Mouse (Mus musculus): ENCODE data around the gene D2hgdh.

Gene D2hgdh

DNA sequence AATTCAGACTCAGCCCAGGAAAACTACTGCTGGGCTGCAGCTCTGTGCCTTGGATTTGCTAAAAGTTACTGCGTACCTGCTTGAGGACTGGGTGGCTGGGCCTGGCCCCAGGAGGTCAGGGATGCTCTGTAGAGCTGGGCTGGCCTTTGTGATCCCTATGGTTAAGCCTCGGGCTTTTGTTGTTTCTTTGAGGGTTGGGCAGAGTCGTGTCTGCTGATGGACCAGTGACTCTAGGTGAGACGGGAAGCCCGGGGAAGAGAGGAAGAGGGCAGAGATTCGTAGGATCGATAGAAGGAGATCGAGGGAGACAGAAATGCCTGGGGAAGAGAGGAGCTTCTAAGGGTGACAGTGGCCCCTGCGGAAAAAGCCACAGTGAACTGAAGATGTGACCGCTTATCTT, at the start of gene D2hgdh:
TSS of gene D2hgdh (plus strand) at position 301 of the 400 bp plus-strand sequence.
- no peak for DNase-seq

DNA sequence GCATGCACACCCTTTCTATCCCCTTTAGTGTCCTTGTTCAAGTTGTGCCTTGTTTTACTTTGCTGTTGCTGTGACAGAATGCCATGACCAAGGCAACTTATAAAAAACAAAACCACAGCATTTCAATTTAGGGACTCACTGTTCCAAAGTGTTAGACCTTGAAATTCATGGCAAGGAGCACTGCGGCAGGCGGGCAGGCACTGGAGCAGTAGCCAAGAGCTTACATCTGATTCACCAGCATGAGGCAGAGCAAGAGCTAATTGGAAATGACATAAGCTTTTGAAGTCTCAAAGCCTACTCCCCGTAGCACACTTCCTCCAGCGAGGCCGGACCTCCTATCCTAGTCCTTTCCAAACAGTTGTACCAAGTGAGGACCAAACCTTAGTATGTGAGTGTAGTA, 48.0 kb upstream of the D2hgdh start:
- no peak for DNase-seq

DNA sequence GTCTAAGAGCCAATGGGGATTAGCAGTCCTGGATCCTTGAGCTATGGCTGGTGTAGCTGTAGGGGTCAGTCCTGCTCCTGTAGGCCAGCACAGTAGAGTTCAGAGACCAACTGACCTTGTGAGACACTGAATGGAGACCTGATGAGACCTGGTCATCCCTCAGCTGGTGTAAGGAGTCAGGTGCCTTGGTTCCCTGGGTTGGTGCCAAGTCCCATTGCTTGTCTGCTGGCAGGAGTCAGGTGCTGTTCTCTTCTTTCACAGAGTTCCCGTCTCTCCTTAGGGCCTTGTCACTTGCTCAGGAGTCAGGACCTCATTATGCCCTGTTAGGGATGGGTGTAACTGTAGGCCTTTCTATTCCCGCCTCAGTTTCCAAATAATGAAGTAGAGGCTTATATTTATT, 37.8 kb upstream of the D2hgdh start:
- no peak for DNase-seq

GRCm38 (mm10) chr1:93794526-93794925, 30.2 kb upstream of the D2hgdh start:
- no peak for DNase-seq

DNA sequence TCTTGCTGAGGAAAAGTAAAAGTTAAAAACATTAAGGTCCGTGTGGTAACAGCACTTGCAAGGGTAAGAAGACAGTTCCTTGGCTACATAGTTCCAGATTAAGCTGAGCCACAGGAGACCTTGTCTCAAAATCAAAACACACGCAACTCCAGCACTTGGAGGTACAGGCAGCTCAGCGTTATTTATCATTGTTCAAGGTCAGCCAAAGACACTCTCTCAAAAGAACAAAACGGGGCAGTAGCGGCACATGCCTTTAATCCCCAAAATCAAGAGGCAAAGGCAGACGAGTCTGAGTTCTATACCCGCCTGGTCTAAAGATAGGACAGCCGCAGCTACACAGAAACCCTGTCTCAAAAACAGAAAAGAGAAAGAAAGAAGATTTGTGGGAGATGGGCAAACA, 28.8 kb upstream of the D2hgdh start:
- no peak for DNase-seq

- DNase-seq, result no peak
Measured at GRCm38 (mm10) chr1:93800670-93801503, 23.8 kb upstream of the D2hgdh start.

DNA sequence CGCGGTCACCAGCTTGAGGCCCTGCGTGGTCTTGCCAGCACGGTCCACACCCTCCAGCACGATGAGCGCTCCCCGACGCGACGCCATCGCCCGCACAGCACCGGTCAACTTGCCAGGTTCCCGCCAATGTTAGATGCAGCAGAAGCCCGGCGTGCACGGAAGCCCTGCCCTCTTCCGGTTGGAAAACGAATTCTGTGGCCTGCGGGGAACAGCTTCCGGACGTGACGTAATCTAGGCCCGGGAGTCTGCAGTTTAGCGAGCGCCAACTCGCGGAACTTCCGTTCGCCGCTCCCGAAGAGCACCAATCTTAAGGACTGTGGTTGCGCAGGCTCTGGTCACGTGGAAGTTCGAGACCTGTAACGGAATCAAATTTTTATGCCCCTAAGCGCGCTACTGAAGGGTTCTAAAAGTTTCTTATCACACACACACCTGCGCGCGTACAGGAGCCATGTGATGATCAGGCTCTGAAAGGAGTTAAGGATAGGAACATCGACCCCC, 22.9 kb upstream of the D2hgdh start, which contains the start of gene Dtymk:
TSS of gene Dtymk (minus strand) at position 194 of the 498 bp plus-strand sequence.
- peak; percentile 95 for DNase-seq

DNA sequence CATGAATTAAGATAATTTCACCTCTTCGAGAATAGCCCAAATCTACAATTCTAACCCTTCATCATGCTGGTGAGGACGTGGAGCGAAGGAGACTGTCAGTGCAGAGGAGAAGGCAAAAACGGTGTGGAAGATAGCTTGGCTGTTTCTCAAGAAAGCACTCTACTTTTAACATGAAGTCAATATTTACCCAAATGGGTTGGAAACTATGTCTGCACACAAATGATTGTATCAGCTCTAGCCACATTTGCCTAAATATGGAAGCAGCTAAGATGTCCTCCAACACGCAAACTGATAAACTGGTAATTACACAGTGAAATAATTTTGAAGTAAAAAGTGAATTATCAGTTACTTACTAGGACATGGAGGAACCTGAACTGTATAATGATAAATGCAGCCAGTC, 21.9 kb upstream of the D2hgdh start:
- DNase-seq, result no peak

DNA sequence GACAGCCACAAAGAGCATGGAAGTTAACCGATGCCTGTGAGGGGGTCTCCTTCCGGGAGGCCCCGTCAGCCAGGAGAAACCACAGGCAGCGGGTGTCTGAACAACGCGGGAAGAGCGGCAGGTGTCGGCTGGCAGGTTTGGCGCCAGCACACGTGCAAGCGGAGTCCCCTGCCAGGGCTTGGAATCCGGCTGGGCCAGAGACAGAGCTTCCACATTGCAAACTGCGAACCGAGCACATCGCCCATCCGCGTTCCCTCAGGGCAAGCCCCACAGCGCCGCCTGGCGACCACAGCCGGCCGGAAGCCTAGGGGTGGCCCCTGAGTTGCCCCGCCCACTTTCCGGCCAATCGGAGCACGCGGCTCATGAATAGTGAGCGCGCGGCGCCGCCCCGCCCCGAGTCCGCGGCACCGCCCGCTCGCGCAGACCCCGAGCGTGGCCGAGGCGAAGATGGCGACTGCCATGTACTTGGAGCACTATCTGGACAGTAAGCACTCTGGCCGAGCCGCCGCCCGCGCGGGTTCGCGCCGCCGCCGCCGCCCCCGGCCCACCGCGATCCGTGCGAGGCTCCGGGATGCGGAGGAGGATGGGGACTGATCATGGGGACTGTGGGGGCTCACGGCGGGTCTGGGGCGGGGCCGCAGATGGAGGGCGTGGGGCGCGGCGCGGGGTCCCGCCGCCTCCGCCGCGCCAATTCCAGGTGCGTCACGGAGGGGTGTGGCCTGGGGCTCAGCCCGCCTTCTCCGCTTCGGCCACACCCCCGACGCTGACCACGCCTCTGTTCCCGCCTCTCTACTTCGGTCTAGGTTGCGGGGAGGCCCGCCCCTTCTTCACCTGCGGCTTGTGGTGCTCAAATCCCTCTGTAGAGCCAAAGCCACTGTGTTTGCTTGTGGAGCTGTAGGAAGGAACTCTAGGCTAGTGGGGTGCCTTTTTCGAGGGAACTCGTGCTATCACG, 20.9 kb upstream of the D2hgdh start, which contains the start of gene Ing5:
TSS of gene Ing5 (plus strand) at position 410 of the 952 bp plus-strand sequence.
- DNase-seq, result peak; percentile 99

DNA sequence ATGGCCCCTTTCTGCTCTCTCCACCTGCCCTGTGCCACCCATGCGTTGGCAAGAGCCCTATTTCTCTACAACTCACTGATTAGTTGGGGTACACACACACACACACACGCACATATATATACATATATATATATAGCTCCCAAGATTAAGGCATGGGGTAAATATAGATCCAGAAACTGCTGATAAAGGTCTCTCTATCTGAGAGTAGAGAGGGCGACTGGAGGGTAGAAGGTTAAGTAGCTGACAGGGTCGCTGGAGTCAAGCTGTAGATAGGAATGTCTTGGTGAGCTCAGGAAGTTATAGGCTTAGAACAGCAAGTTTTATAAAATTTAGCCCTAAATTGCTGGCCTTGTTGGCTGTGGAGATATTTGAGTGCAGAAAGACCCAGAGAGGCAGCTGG, 19.9 kb upstream of the D2hgdh start:
- DNase-seq, result no peak

DNA sequence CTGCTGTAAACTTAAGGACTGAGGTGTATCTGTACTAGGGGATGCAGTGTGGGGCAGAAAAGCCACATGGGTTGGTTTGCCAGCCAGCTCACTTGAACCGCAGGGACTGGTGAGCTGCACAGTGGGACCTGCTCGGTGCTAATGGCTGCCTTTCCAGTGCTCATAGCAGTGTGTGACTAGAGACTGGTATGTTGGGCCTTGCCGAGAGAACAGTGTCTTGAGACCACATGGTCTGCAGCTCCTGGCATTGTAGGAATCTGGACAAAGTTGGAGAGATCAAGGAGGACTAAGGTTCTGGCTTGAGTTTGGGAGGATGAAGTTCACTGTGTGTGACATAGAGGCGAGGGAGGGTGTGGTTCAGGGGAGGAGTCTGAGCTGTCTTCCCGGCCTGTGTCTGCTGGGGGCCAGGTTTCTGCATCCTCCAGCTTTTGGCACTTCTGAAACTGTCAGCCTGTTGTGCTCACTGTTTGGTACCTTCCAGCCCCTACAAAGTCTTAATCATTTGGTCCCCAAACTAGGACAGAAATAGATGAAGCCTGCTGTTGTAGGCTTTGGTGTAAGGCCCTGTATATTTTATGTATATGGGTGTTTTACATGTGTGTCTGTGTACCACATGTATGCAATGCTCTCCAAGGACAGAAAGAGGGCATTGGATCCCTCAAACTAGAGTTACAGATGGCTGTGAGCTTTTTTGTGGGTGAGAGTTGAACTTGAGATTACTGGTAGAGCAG, 19.3 kb upstream of the D2hgdh start:
- DNase-seq, result no peak

GRCm38 (mm10) chr1:93808871-93809270, 15.8 kb upstream of the D2hgdh start:
- no peak for DNase-seq

DNA sequence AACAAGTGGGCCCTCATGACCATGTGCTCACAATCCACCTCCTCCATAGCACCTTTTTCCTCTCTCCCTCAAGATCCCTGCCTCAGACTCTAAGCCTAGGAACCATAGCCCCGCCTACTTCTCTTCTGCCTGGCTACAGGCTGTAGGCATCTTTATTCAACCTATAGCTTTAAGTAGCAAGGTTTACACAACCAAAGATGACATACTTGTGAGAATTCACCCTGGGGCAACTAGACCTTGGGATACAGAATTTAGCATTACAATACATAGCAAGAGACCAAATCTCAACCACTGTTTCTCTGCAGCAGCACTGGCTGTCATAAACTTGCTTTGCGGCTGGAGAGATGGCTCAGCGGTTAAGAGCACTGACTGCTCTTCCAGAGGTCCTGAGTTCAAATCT, 14.7 kb upstream of the D2hgdh start:
- no peak for DNase-seq

DNA sequence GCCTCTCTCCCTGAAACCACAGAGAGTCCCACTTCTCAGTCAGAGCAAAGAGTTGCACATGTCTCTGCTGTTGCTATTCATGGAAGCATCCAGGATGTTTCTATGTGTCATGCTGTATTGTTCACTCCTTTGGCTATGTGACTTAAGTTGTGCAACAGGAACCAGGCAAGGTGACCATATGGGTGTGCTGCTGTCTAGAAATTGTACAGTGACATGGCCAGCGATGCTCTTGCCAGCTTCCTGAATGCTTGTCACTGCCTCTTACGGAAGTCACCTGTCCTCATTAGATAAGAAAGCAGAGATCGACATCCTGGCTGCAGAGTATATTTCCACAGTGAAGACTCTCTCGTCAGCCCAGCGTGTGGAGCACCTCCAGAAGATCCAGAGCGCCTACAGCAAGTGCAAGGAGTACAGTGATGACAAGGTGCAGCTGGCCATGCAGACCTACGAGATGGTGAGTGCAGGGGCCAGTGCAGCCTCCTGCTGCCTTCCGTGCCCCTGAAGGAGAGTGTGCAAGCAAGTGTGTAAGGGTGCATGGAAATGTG, 13.1 kb upstream of the D2hgdh start:
- no peak for DNase-seq

DNA sequence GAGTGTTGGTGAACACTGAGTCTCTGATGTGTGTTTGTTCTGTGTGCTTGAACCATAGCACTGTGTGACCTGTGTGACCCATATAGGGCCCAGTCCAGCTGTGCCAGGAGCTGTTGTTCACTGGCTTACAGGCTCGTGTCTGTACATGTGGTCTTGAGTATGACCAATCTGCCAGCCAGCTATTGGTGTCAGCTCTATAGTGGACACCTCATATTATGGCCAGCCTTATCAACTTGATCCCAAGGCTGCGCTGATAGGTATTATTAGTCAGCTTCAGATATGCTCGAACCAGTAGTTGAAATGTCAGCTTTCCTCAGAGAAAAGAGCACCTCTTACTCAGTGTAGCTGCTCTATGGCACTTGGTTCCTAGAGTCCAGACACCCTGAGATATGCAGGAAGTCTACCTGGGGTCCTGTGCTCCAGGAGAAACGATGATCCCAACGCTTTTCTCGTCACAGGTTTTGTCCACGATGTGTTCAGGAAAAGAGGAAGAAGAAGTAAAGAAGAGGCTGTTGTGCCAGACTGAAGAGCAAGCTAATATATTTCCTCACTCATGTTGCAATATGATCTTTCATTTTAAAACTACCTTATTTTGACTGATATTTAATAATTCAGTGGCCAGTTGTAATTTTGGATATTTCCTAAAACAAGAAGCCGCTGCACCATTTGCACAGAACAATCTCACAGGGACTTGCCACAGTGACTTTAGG, 6.7 kb upstream of the D2hgdh start:
- DNase-seq, result no peak

- DNase-seq, result no peak
Measured at GRCm38 (mm10) chr1:93818722-93819121, 6.0 kb upstream of the D2hgdh start.

DNA sequence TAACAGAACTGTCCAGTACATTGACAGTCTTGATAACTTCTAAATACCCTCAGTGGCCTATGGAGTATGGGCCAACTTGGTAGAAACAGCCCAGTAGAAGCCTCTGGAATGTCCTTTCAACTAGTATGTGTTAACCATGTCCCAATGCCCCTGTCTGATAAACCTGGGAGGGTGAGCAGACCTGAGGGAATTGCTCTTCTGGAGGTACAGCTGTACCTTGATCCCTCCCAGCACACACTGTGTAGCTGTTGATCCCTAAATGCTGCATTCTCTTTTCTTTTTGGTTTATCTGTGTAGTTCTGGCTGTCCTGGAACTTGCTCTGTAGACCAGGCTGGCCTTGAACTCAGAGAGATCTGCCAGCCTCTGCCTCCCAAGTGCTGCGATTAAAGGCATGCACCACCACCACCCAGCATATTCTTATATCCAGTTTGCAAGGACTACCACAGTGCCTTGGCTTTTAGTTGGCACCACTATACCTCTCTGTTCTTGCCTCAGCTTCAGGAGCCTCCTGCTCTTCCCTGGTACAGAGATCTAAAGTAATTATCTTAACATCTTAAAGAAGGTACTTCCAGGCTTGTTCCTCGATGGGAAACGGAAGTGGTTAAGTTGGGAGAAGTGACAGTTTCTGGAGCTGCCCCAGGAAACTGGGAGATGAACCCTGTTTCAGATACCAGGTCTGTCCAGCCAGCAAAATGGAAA, 763 bp upstream of the D2hgdh start:
- DNase-seq, result peak; percentile 1

- peak; percentile 97 for DNase-seq
Measured at GRCm38 (mm10) chr1:93825105-93825674, 481 bp downstream of the D2hgdh start.

DNA sequence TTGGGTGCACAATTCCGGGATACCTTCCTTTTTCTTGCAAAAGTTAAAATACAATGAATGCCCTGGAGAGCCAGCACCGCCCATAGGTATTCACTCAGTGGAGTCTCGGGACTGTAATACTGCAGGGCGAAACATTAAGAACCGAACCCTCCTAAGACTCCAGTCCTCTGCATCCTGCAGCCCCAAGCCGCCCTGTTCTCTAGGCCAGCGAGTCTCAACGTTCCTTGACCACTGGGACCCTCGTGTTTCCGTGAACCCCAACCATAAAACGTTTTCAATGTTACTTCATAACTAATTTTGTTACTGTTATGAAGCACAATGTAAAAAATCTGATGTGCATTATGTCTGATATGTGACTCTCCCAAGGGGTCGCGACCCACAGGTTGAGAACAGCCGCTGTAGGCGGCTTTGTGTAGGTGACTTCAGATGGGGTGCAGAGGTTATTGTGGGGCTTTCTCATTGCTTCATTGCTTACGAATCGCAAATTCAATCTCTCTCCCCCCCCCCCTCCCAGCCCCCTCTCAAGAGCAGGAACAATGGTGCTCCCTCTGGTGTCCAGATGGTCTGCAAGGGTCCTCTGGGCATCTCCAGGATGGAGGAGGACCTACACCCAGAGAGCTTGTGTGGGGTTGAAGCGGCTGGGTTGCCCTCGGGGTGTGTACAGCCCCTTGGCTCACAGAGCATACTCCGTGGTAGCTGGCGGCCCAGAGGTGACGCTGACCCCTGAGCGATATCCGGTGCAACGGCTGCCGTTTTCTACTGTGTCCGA, 1.2 kb downstream of the D2hgdh start:
- DNase-seq, result peak; percentile 13

DNA sequence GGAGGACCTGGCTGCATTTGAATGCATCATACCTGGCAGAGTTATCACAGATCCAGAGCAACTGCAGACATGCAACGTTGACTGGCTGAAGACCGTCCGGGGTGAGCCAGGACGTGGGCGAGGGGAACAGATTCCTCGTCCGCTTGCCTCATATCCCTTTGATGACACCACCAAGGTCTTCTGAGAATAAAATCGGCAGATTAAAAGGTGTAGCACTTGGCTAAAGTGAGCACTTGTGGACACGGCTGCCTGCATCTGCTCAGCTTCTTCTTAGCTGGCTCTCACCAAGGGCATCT, 1.8 kb downstream of the D2hgdh start:
- DNase-seq, result peak; percentile 23
